Mouse (Mus musculus): Measurements from ENCODE around the gene Setx. TPM values are rescaled to one million over a fixed set of nuclear protein-coding genes. Genes with fewer than 3 reads are reported as not detected.

The Setx gene
- polyA plus RNA-seq, 1 experiment from 2014 or later = 9.9 TPM

GRCm38 (mm10) chr2:29174887-29175286 is 50.9 kb downstream of the Setx start:
- no peak for ATAC-seq (ENCODE audit: insufficient read depth, low FRiP score, low read depth)
- Histone ChIP-seq H3K4me3 (replicated peaks) (no peak overlapping the region), H3K4me1 (no peaks in the 10 kb centered on the region), H3K4me2 (no peak overlapping the region), H3K36me3 (peaks cover 34% of the 10 kb centered on the region), H3K9ac (no peak overlapping the region), H3K9me3 (no peaks in the 10 kb centered on the region), H3K27ac (no peak overlapping the region), H3K27me3 (replicated peaks) (no peaks in the 10 kb centered on the region)
- 58% methylated on average over 3 of the region's 3 CpGs for WGBS

DNA sequence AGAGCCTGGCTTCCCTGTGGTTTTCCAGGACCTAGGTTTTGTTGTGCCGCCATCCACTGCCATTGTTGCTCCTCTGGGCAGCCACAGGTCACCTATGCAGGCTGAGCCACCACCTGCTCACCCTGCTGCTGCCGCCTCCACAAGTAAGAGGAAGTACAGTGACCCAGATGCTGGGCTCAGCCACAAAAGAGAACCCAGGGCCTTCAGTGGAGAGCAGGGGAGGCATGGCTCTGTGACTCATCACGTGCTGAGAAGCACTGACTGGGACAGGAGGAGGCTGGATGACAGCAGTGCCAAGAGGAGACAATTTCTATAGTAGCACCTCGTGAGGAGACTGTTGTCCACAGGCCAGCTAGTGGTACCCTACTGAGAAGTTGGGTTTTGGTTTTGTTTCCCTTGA is 55.8 kb downstream of the Setx start:
- no peak overlapping the region for H3K9ac ChIP-seq
- peaks cover 25% of the 10 kb centered on the region for H3K36me3 ChIP-seq
- H3K4me2 ChIP-seq = no peak overlapping the region
- H3K9me3 ChIP-seq = no peaks in the 10 kb centered on the region
- H3K27ac ChIP-seq = no peak overlapping the region
- WGBS = 88% methylated on average over 4 of the region's 4 CpGs
- H3K27me3 ChIP-seq (replicated peaks) = no peaks in the 10 kb centered on the region
- no peaks in the 10 kb centered on the region for H3K4me1 ChIP-seq
- no peak overlapping the region for H3K4me3 ChIP-seq (replicated peaks)
- no peak for ATAC-seq (ENCODE audit: insufficient read depth, low FRiP score, low read depth)

DNA sequence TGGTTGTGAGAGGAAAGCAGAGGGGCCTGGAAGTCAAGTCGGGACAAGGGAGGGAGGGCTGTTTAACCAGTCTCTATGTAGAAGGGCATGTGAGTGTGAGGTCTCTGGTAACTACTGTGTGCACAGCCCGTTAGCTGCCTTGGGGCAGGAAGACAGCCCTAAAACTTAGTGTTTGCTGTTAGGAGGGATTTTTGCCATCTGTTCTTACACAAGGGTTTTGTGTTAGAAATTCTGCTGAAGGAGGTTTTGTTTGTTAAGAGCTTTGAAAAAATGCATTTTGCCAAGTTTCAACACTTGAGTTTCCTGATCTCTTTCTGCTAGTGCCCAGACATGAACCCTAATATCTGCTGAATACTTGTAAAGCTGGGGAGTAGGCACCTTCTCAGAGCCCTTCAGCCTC is 57.1 kb downstream of the Setx start:
- Histone ChIP-seq H3K9ac (no peak overlapping the region), H3K36me3 (peaks cover 25% of the 10 kb centered on the region), H3K4me3 (replicated peaks) (no peak overlapping the region), H3K9me3 (no peaks in the 10 kb centered on the region), H3K4me1 (no peaks in the 10 kb centered on the region), H3K27ac (no peak overlapping the region), H3K4me2 (no peak overlapping the region), H3K27me3 (replicated peaks) (no peaks in the 10 kb centered on the region)
- no peak for ATAC-seq (ENCODE audit: insufficient read depth, low FRiP score, low read depth)
- WGBS = 70% methylated on average over 2 of the region's 2 CpGs

GRCm38 (mm10) chr2:29183266-29183924 is 59.4 kb downstream of the Setx start:
- H3K4me2 ChIP-seq = no peak overlapping the region
- H3K36me3 ChIP-seq = peaks cover 13% of the 10 kb centered on the region
- H3K9ac ChIP-seq = no peak overlapping the region
- no peak overlapping the region for H3K27ac ChIP-seq
- no peak for ATAC-seq (ENCODE audit: insufficient read depth, low FRiP score, low read depth)
- H3K27me3 ChIP-seq (replicated peaks) = no peaks in the 10 kb centered on the region
- no peaks in the 10 kb centered on the region for H3K4me1 ChIP-seq
- no peak overlapping the region for H3K4me3 ChIP-seq (replicated peaks)
- 49% methylated on average over 6 of the region's 6 CpGs for WGBS
- no peaks in the 10 kb centered on the region for H3K9me3 ChIP-seq

GRCm38 (mm10) chr2:29186209-29186608 is 62.2 kb downstream of the Setx start:
- WGBS = 65% methylated on average over 6 of the region's 6 CpGs
- no peak overlapping the region for H3K4me2 ChIP-seq
- ATAC-seq (ENCODE audit: insufficient read depth, low FRiP score, low read depth) = no peak

DNA sequence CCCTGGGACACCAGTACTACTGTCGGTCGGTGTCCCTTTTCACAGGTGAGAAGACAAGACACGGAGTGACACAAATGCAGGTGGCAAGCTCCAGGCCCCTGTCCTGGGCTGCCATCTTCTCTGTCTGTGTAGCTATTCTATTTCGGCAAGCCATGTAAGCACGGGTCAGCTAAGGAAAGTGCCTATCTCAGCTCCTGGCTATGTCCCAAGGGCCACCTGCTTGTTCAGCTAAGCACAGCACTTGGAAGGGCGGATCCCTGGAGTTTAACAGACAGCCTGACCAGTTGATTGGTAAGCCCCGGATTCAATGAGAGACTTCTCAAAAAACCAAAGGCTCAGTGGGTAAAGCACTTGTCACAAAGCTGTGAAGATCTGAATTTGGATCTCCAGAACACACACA is 66.4 kb downstream of the Setx start:
- Histone ChIP-seq H3K36me3 (no peaks in the 10 kb centered on the region), H3K4me1 (peaks cover 7% of the 10 kb centered on the region), H3K9ac (no peak overlapping the region), H3K27me3 (replicated peaks) (peaks cover 8% of the 10 kb centered on the region; the same call in 1 of the 2 replicates), H3K4me2 (no peak overlapping the region), H3K9me3 (no peaks in the 10 kb centered on the region), H3K27ac (no peak overlapping the region), H3K4me3 (replicated peaks) (no peak overlapping the region)
- no peak for ATAC-seq (ENCODE audit: insufficient read depth, low FRiP score, low read depth)
- WGBS = 84% methylated on average over 7 of the region's 7 CpGs

More at GRCm38 (mm10) chr2:29186209-29186608, 62.2 kb downstream of the Setx start:
- Histone ChIP-seq H3K36me3 (0 out of 2 replicates have a peak, but pooled peaks cover 2% of the 10 kb centered on the region), H3K4me1 (no peaks in the 10 kb centered on the region), H3K9ac (no peak overlapping the region), H3K27ac (no peak overlapping the region), H3K27me3 (replicated peaks) (no peaks in the 10 kb centered on the region), H3K4me3 (replicated peaks) (no peak overlapping the region), H3K9me3 (no peaks in the 10 kb centered on the region)

DNA sequence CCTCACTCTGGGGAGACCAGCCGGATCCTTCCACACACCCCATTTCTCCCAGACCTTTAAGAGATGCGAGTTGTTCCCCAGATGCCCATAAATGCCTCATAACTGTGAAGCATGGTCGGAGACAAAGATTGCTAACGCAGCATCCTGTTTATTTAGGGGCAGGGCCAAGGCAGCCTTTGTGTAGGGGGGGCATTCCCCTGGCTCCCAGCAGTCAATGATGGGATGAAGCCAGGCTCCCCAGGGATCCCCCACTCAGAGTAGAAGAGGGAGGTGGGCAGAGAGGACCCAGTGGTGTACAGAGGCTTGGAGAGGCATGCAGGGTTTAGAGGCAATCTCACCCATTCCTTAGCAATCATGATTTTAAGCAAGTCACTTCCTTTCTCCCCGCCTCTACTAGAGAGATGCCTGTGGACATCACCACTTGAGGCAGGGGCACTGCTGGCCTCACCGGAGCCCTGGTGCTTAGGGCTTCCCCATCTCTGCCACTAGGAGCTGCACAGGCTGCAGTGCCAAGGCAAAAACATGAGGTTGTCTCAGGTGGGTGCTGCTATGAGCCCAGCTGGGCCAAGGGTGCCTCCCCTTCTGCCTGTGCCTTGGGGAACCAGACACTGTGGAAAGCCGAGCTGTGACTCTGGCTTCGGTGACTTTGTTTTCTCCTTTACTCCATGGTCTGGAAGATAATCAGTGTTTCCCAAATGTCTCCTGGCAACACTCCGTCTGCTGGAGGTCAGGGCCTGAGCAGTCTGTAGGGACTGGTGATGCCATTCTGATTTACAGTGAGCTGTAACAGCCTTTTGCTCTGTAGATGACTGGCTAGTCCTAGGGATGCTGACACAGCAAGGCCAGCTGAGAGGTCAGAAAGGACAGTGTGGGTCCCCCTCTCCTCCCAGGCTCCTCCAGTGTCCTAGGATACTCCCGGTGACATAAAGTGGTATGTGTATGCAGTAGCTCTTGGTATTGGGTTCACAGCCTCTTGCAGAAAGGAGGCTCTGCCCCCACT is 67.5 kb downstream of the Setx start:
- H3K27ac ChIP-seq = no peak overlapping the region
- H3K9me3 ChIP-seq = no peaks in the 10 kb centered on the region
- no peak overlapping the region for H3K4me3 ChIP-seq (replicated peaks)
- WGBS = 75% methylated on average over 10 of the region's 10 CpGs
- H3K4me2 ChIP-seq = no peak overlapping the region
- peaks cover 15% of the 10 kb centered on the region; the same call in 1 of the 2 replicates for H3K27me3 ChIP-seq (replicated peaks)
- no peak overlapping the region for H3K9ac ChIP-seq
- H3K4me1 ChIP-seq = peaks cover 7% of the 10 kb centered on the region
- H3K36me3 ChIP-seq = no peaks in the 10 kb centered on the region
- ATAC-seq (ENCODE audit: insufficient read depth, low FRiP score, low read depth) = no peak

DNA sequence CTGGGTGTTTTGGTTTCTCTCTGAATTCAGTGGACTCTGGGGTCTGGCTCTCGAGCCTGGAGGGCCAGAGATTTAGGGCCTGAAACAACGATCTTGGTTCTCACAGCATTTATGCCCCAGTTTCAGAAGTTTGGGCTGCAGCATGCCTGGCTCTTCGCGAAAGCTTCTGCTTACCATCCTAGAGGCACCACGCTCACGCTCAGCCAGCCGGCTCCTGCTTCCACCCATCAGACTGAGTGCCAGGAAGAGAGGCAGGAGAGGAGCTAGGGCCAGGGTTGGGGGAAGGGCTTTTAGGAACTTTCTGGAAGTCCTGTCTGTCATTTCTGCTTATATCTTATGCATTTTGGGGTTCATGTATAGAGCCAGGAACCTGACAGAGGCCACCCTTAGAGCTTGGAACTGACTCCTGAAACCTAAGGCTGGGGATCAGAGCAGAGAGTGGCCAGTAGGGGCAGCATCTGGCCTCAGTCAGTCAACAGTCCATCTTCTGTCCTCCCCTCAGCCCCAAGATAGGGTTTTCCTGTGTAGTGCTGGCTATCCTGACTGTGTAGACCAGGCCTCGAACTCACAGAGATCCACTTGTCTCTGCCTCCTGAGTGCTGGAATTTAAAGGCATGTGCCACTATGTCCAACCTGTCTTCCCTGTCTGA is 68.8 kb downstream of the Setx start:
- peaks cover 19% of the 10 kb centered on the region; the same call in 1 of the 2 replicates for H3K27me3 ChIP-seq (replicated peaks)
- H3K36me3 ChIP-seq = no peaks in the 10 kb centered on the region
- no peak for ATAC-seq (ENCODE audit: insufficient read depth, low FRiP score, low read depth)
- no peak overlapping the region for H3K27ac ChIP-seq
- WGBS = 82% methylated on average over 8 of the region's 8 CpGs
- no peak overlapping the region for H3K4me3 ChIP-seq (replicated peaks)
- H3K9ac ChIP-seq = no peak overlapping the region
- H3K4me2 ChIP-seq = no peak overlapping the region
- peaks cover 7% of the 10 kb centered on the region for H3K4me1 ChIP-seq
- H3K9me3 ChIP-seq = no peaks in the 10 kb centered on the region

- no peak for ATAC-seq (ENCODE audit: insufficient read depth, low FRiP score, low read depth)
- H3K36me3 ChIP-seq = no peaks in the 10 kb centered on the region
- H3K27me3 ChIP-seq (replicated peaks) = peaks cover 19% of the 10 kb centered on the region; the same call in 1 of the 2 replicates
- no peak overlapping the region for H3K27ac ChIP-seq
- peak overlapping the region; percentile 49 for H3K4me3 ChIP-seq (replicated peaks)
- H3K4me1 ChIP-seq = peaks cover 7% of the 10 kb centered on the region
- H3K9me3 ChIP-seq = no peaks in the 10 kb centered on the region
- no peak overlapping the region for H3K9ac ChIP-seq
- peak overlapping the region; percentile 99 for H3K4me2 ChIP-seq
- 26% methylated on average over 16 of the region's 16 CpGs for WGBS
Measured at GRCm38 (mm10) chr2:29193819-29194546, 70.0 kb downstream of the Setx start.

DNA sequence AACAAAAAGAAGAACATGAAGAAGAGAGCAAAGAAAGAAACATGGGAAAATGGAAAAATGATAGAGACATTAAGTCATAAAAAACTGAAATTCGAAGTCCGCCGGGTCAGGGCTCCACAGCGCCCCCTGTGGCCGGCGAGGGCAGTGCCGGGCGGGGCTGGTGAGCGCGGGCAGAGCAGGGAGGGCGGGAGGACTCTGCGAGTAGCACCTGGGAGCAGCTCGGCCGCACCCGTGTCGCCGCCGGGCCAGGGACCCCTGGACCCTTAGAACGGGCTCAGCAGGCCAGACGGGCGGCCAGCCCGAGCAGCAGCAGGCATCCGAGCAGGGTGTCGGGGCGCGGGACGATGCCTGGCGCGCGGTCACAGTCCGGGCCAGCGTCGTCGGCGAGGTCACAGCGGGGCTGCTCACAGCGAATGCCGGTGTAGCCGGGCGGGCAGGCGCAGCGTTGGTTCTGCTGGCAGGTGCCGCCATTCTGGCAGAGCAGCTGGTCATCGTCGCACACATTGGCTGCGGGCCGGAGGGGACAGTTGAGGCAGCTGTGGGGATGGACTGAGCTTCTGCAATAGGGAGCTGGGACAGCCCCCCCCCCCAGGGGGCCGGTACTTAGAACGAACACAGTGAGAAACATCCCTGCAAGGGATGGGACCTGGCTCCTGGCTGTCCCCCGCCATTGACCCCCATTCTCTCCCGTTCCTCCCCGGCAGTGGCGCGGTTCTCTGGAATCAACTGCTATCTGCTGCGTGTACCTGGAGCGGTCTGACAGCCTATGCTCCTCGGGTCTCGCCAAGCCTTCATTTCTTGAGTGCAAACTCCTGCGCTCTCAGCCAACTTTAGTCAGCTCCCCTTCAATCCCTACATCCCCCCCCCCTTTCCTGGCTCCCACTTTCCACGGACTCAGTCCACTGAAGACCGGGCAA is 70.8 kb downstream of the Setx start:
- Histone ChIP-seq H3K4me2 (peak overlapping the region; percentile 99), H3K27me3 (replicated peaks) (peaks cover 19% of the 10 kb centered on the region; the same call in 1 of the 2 replicates), H3K4me3 (replicated peaks) (peak overlapping the region; percentile 49), H3K27ac (no peak overlapping the region), H3K36me3 (no peaks in the 10 kb centered on the region), H3K4me1 (peaks cover 7% of the 10 kb centered on the region), H3K9me3 (no peaks in the 10 kb centered on the region), H3K9ac (0 out of 2 replicates have a peak overlapping the region, but pooled peaks have one; percentile 12)
- ATAC-seq (ENCODE audit: insufficient read depth, low FRiP score, low read depth) = peak; percentile 23; the same call in 1 of the 2 replicates
- 1% methylated on average over 61 of the region's 61 CpGs for WGBS

Data from stomach, embryonic 15.5 days (tissue).